Mouse (Mus musculus) ES-Bruce4 (cell line): Measurements from ENCODE around the gene Pate2.

ENCODE experiments used
- CTCF ChIP-seq: IDR thresholded peaks from one replicate; pipeline ENCODE4 v1.8.1; 2011; ENCODE audit warnings: low read depth, low read length
- POLR2A ChIP-seq: IDR thresholded peaks from one replicate; pipeline ENCODE4 v1.8.1; 2011; ENCODE audit warnings: low read length; ENCODE audit not compliant: insufficient read depth

GRCm38 (mm10) chr9:35687013-35687412 lies 116.9 kb downstream of the Pate2 start, which contains the start of gene Pate1:
- TF ChIP-seq CTCF (no peak), POLR2A (no peak)
